Mouse (Mus musculus) megakaryocyte, embryonic 14.5 days (primary cell): ENCODE measurements at regions not wholly inside any gene's neighbourhood (a gene's known extent, or its start where the extent isn't known, plus 50 kb on each side); places are given as distances from the start of the nearest gene placed in this dataset.

ENCODE experiments used
- FLI1 ChIP-seq: IDR thresholded peaks from 2 replicates; pipeline ENCODE4 v1.6.1; 2012; ENCODE audit warnings: low read length, inconsistent platforms, mixed read lengths
- GATA1 ChIP-seq: IDR thresholded peaks from 3 replicates; pipeline ENCODE4 v1.6.1; 2012; ENCODE audit warnings: mixed read lengths, low read length, inconsistent platforms, borderline replicate concordance

DNA sequence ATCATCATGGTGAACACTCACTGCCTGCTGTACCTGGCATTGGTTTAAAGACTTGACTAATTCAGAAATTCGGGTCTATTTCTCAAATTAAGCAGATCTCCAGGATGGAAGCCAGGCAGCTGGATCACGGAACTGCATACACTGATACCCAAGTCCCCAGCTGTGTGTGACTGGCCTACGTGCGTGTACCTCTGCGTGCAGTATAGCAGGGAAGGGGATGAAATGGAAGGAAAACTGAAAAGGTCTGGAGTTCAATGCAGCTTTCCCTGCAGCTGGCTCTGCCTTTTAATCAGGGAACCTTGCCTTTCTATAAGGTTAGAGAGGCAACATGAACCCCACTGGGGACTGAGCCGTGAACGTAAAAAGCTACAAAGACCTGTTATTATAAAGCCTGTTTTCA, 106.7 kb upstream of the Camk1g start:
- no peak for TF ChIP-seq FLI1
- no peak for TF ChIP-seq GATA1
